Mouse (Mus musculus): Measurements from ENCODE around the gene Ninj1. TPM values are rescaled to one million over a fixed set of nuclear protein-coding genes. Genes with fewer than 3 reads are reported as not detected.

Gene Ninj1
- polyA plus RNA-seq, 1 experiment from 2014 or later: 42.6 TPM

GRCm38 (mm10) chr13:49172971-49173596 lies 14.2 kb upstream of the Ninj1 start:
- Histone ChIP-seq H3K27ac (no peak overlapping the region), H3K4me1 (no peaks in the 10 kb centered on the region), H3K36me3 (no peaks in the 10 kb centered on the region), H3K9me3 (no peaks in the 10 kb centered on the region), H3K9ac (no peak overlapping the region), H3K27me3 (no peaks in the 10 kb centered on the region), H3K4me3 (no peak overlapping the region), H3K4me2 (replicated peaks) (no peak overlapping the region)
- ATAC-seq (ENCODE audit: insufficient number of reproducible peaks, insufficient read depth, low FRiP score, low TSS enrichment): peak; percentile 53; the same call in 1 of the 2 replicates
- 7% methylated on average over 12 of the region's 12 CpGs for WGBS

- Histone ChIP-seq H3K4me1 (peaks cover 7% of the 10 kb centered on the region; the same call in 1 of the 2 replicates), H3K4me3 (no peak overlapping the region), H3K27me3 (no peaks in the 10 kb centered on the region)
Observed at GRCm38 (mm10) chr13:49175509-49175908, 11.8 kb upstream of the Ninj1 start.

GRCm38 (mm10) chr13:49178839-49179585 lies 8.3 kb upstream of the Ninj1 start:
- WGBS: 49% methylated on average over 19 of the region's 19 CpGs
- H3K4me2 ChIP-seq (replicated peaks): no peak overlapping the region
- H3K4me3 ChIP-seq: no peak overlapping the region
- H3K9ac ChIP-seq: no peak overlapping the region
- peaks cover 7% of the 10 kb centered on the region; the same call in 1 of the 2 replicates for H3K4me1 ChIP-seq
- H3K27ac ChIP-seq: no peak overlapping the region
- no peaks in the 10 kb centered on the region for H3K36me3 ChIP-seq
- no peaks in the 10 kb centered on the region for H3K9me3 ChIP-seq
- no peaks in the 10 kb centered on the region for H3K27me3 ChIP-seq
- ATAC-seq (ENCODE audit: insufficient number of reproducible peaks, insufficient read depth, low FRiP score, low TSS enrichment): peak; percentile 54; the same call in 1 of the 2 replicates

More at GRCm38 (mm10) chr13:49175509-49175908, 11.8 kb upstream of the Ninj1 start:
- Histone ChIP-seq H3K9ac (no peak overlapping the region), H3K9me3 (no peaks in the 10 kb centered on the region), H3K4me2 (replicated peaks) (no peak overlapping the region), H3K27ac (no peak overlapping the region), H3K36me3 (no peaks in the 10 kb centered on the region)
- 75% methylated on average over 10 of the region's 10 CpGs for WGBS
- no peak for ATAC-seq (ENCODE audit: insufficient number of reproducible peaks, insufficient read depth, low FRiP score, low TSS enrichment)

- 89% methylated on average over 5 of the region's 5 CpGs for WGBS
- Histone ChIP-seq H3K9me3 (no peaks in the 10 kb centered on the region), H3K4me1 (peaks cover 7% of the 10 kb centered on the region; the same call in 1 of the 2 replicates), H3K27ac (no peak overlapping the region), H3K4me3 (no peak overlapping the region), H3K36me3 (no peaks in the 10 kb centered on the region), H3K4me2 (replicated peaks) (no peak overlapping the region), H3K27me3 (no peaks in the 10 kb centered on the region), H3K9ac (no peak overlapping the region)
- no peak for ATAC-seq (ENCODE audit: insufficient number of reproducible peaks, insufficient read depth, low FRiP score, low TSS enrichment)
Observed at GRCm38 (mm10) chr13:49180274-49180673, 7.0 kb upstream of the Ninj1 start.

- no peaks in the 10 kb centered on the region for H3K9me3 ChIP-seq
- no peak overlapping the region for H3K9ac ChIP-seq
- 56% methylated on average over 1 of the region's 1 CpGs for WGBS
- no peak for ATAC-seq (ENCODE audit: insufficient number of reproducible peaks, insufficient read depth, low FRiP score, low TSS enrichment)
- no peaks in the 10 kb centered on the region for H3K36me3 ChIP-seq
- no peaks in the 10 kb centered on the region for H3K27me3 ChIP-seq
- no peak overlapping the region for H3K27ac ChIP-seq
- H3K4me2 ChIP-seq (replicated peaks): no peak overlapping the region
- no peak overlapping the region for H3K4me3 ChIP-seq
- peaks cover 7% of the 10 kb centered on the region; the same call in 1 of the 2 replicates for H3K4me1 ChIP-seq
Observed at GRCm38 (mm10) chr13:49180691-49181090, 6.6 kb upstream of the Ninj1 start.

- Histone ChIP-seq H3K9me3 (no peaks in the 10 kb centered on the region), H3K4me1 (peaks cover 7% of the 10 kb centered on the region; the same call in 1 of the 2 replicates), H3K27ac (no peak overlapping the region), H3K27me3 (no peaks in the 10 kb centered on the region), H3K4me3 (no peak overlapping the region), H3K9ac (no peak overlapping the region), H3K36me3 (no peaks in the 10 kb centered on the region), H3K4me2 (replicated peaks) (no peak overlapping the region)
- WGBS: 86% methylated on average over 3 of the region's 3 CpGs
- ATAC-seq (ENCODE audit: insufficient number of reproducible peaks, insufficient read depth, low FRiP score, low TSS enrichment): no peak
Observed at GRCm38 (mm10) chr13:49181411-49181984, 5.8 kb upstream of the Ninj1 start.

- Histone ChIP-seq H3K4me2 (replicated peaks) (no peak overlapping the region), H3K27me3 (no peaks in the 10 kb centered on the region), H3K36me3 (no peaks in the 10 kb centered on the region), H3K9me3 (no peaks in the 10 kb centered on the region), H3K4me1 (peaks cover 11% of the 10 kb centered on the region), H3K4me3 (no peak overlapping the region), H3K27ac (no peak overlapping the region), H3K9ac (no peak overlapping the region)
- 61% methylated on average over 5 of the region's 5 CpGs for WGBS
- ATAC-seq (ENCODE audit: insufficient number of reproducible peaks, insufficient read depth, low FRiP score, low TSS enrichment): no peak
Observed at GRCm38 (mm10) chr13:49183161-49183560, 4.1 kb upstream of the Ninj1 start.

GRCm38 (mm10) chr13:49183646-49184045 lies 3.6 kb upstream of the Ninj1 start:
- Histone ChIP-seq H3K4me3 (no peak overlapping the region), H3K27me3 (no peaks in the 10 kb centered on the region), H3K9me3 (no peaks in the 10 kb centered on the region), H3K4me1 (peaks cover 15% of the 10 kb centered on the region), H3K36me3 (no peaks in the 10 kb centered on the region), H3K9ac (no peak overlapping the region), H3K27ac (no peak overlapping the region), H3K4me2 (replicated peaks) (no peak overlapping the region)
- ATAC-seq (ENCODE audit: insufficient number of reproducible peaks, insufficient read depth, low FRiP score, low TSS enrichment): no peak
- WGBS: 44% methylated on average over 5 of the region's 5 CpGs

GRCm38 (mm10) chr13:49186798-49187287 lies 442 bp upstream of the Ninj1 start:
- Histone ChIP-seq H3K4me1 (peaks cover 28% of the 10 kb centered on the region), H3K4me3 (peak overlapping the region; percentile 79; the same call in 1 of the 2 replicates), H3K36me3 (no peaks in the 10 kb centered on the region), H3K27me3 (no peaks in the 10 kb centered on the region), H3K4me2 (replicated peaks) (peak overlapping the region; percentile 99), H3K27ac (0 out of 2 replicates have a peak overlapping the region, but pooled peaks have one; percentile 37), H3K9ac (peak overlapping the region; percentile 67; the same call in 1 of the 2 replicates), H3K9me3 (no peaks in the 10 kb centered on the region)
- whole genome bisulfite sequencing: 21% methylated on average over 11 of the region's 11 CpGs
- 0 out of 2 replicates have a peak, but pooled peaks have one; percentile 2 for ATAC-seq (ENCODE audit: insufficient number of reproducible peaks, insufficient read depth, low FRiP score, low TSS enrichment)

- H3K4me3 ChIP-seq: peak overlapping the region; percentile 79
- 14% methylated on average over 15 of the region's 15 CpGs for WGBS
- H3K4me1 ChIP-seq: peaks cover 35% of the 10 kb centered on the region
- ATAC-seq (ENCODE audit: insufficient number of reproducible peaks, insufficient read depth, low FRiP score, low TSS enrichment): 0 out of 2 replicates have a peak, but pooled peaks have one; percentile 1
- H3K9me3 ChIP-seq: no peaks in the 10 kb centered on the region
- peak overlapping the region; percentile 67 for H3K9ac ChIP-seq
- H3K27ac ChIP-seq: no peak overlapping the region
- H3K36me3 ChIP-seq: no peaks in the 10 kb centered on the region
- H3K27me3 ChIP-seq: no peaks in the 10 kb centered on the region
- peak overlapping the region; percentile 99 for H3K4me2 ChIP-seq (replicated peaks)
Observed at GRCm38 (mm10) chr13:49188219-49188965, 1.1 kb downstream of the Ninj1 start.

- H3K4me3 ChIP-seq: no peak overlapping the region
- H3K4me1 ChIP-seq: peaks cover 35% of the 10 kb centered on the region
- no peaks in the 10 kb centered on the region for H3K36me3 ChIP-seq
- H3K27me3 ChIP-seq: no peaks in the 10 kb centered on the region
- no peaks in the 10 kb centered on the region for H3K9me3 ChIP-seq
- H3K4me2 ChIP-seq (replicated peaks): peak overlapping the region; percentile 99
- H3K9ac ChIP-seq: no peak overlapping the region
- WGBS: 25% methylated on average over 2 of the region's 2 CpGs
- no peak for ATAC-seq (ENCODE audit: insufficient number of reproducible peaks, insufficient read depth, low FRiP score, low TSS enrichment)
- H3K27ac ChIP-seq: no peak overlapping the region
Observed at GRCm38 (mm10) chr13:49188966-49189360, 1.7 kb downstream of the Ninj1 start.
